Mouse (Mus musculus) lung, adult 2 months (tissue): ENCODE results near the gene Cnr2.
A peak's percentile ranks its signal among the peaks of the same experiment; 100 is the strongest.

Experiments used
- CTCF ChIP-seq: fragments of 200-500 bp; IDR thresholded peaks from 2 replicates; pipeline ENCODE4 v1.5.1; 2011; ENCODE audit warnings: mild to moderate bottlenecking, low read length, control low read depth; ENCODE audit not compliant: insufficient read depth
- POLR2A ChIP-seq: fragments of 200-500 bp; IDR thresholded peaks from 2 replicates; pipeline ENCODE4 v1.6.1; 2011; ENCODE audit warnings: low read depth, mild to moderate bottlenecking, control low read depth, low read length, borderline replicate concordance; ENCODE audit errors: extremely low read depth

- TF ChIP-seq CTCF (no peak), POLR2A (peak; percentile 45; the same call in 1 of the 2 replicates)
Measured at GRCm38 (mm10) chr4:135911531-135911930, 16.3 kb downstream of the Cnr2 start.
